Mouse (Mus musculus): ENCODE data around the gene Ctf2.

DNA sequence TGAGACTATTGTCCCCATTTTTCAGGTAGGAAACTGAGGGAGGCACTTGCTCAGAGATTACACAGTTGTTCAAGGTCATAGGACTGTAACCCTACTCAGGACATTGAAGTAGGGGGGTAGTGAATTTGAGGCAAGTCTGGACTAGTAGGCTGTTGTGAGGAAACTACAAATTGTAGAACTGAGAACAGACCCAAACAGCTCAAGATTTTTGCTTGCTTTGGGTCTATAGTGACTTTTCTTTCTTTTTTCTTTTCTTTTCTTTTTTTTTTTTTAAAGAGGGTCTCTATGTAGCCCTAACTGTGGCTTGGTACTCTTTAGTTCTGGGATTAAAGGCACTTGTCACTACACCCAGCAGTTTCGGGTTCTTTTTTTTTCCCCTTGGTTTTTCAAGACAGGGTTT is 40.6 kb upstream of the Ctf2 start:
- TF ChIP-seq CTCF (IDR thresholded peaks at IDR 0.05; ENCODE audit: low read depth, low read length), result no peak
- TF ChIP-seq POLR2A (IDR thresholded peaks at IDR 0.05; ENCODE audit: extremely low read depth, insufficient read depth, low read length), result no peak
